Mouse (Mus musculus) kidney, embryonic 15.5 days (tissue): ENCODE results near the gene Fnbp1. TPM values are rescaled to one million over a fixed set of nuclear protein-coding genes. Genes with fewer than 3 reads are reported as not detected.
A peak's percentile ranks its signal among the peaks of the same experiment; 100 is the strongest.
"Not testable (repeated sequence)": the region's sequence is repeated elsewhere in the genome, so short reads cannot be mapped to it uniquely, and the experiment has no call there.

Experiments used
- ATAC-seq: fragments of 200-750 bp; cut with Nextera tagmentation; replicated peaks from 2 replicates; pipeline ENCODE4 v1.8.0; 2017; ENCODE audit warnings: moderate TSS enrichment; ENCODE audit not compliant: low FRiP score
- H3K27ac ChIP-seq: fragments of 300-500 bp; sonication (generic); 2 replicates; pipeline ENCODE4 v1.5.1; 2015; ENCODE audit warnings: mild to moderate bottlenecking, inconsistent platforms
- H3K27me3 ChIP-seq: fragments of 300-500 bp; sonication (generic); 2 replicates; pipeline ENCODE4 v1.6.1; 2015; ENCODE audit warnings: inconsistent platforms
- H3K36me3 ChIP-seq: fragments of 300-500 bp; sonication (generic); 2 replicates; pipeline ENCODE4 v1.6.1; 2015; ENCODE audit warnings: inconsistent platforms
- H3K4me1 ChIP-seq: fragments of 300-500 bp; sonication (generic); 2 replicates; pipeline ENCODE4 v1.6.1; 2015; ENCODE audit warnings: inconsistent platforms
- H3K4me2 ChIP-seq: fragments of 300-500 bp; sonication (generic); 2 replicates; pipeline ENCODE4 v1.6.1; 2015; ENCODE audit warnings: moderate library complexity, mild to moderate bottlenecking, inconsistent platforms
- H3K4me3 ChIP-seq: fragments of 300-500 bp; sonication (generic); replicated peaks from 2 replicates; pipeline ENCODE4 v1.5.1; 2015; ENCODE audit warnings: mild to moderate bottlenecking, inconsistent platforms
- H3K9ac ChIP-seq: fragments of 300-500 bp; sonication (generic); 2 replicates; pipeline ENCODE4 v1.6.1; 2015; ENCODE audit warnings: mild to moderate bottlenecking, inconsistent platforms
- H3K9me3 ChIP-seq: fragments of 300-500 bp; sonication (generic); replicated peaks from 2 replicates; pipeline ENCODE4 v1.6.1; 2016; ENCODE audit warnings: inconsistent platforms
- WGBS: fragments of 180-500 bp; shearing (Covaris S2); methylation state at CpG from one replicate; pipeline ENCODE4 v1.1.7; 2015; ENCODE audit warnings: mixed read lengths; 5-methylcytosine and 5-hydroxymethylcytosine counted together
- polyA plus RNA-seq: library from polyadenylated mRNA; unstranded; fragments of >200 nt; fragmentation: Nextera tagmentation; extraction: Ambion mirVana; gene quantifications from 2 replicates; pipeline ENCODE4 v1.2.1, GENCODE M21; 2015

The Fnbp1 gene
- 19.1 and 22.4 TPM in 2 replicates for polyA plus RNA-seq

GRCm38 (mm10) chr2:31141867-31142454, at the start of gene Fnbp1:
Gene Fnbp1, minus strand, starts transcription at chr2:31142008.
- H3K9me3 ChIP-seq = no peaks in the 10 kb centered on the region
- peak within 1 kb of the TSS; percentile 92 for H3K4me3 ChIP-seq
- peak within 1 kb of the TSS; percentile 95 for H3K9ac ChIP-seq
- ATAC-seq = peak; percentile 93
- H3K36me3 ChIP-seq = peaks cover 16% of the 10 kb centered on the region
- H3K4me1 ChIP-seq = peaks cover 37% of the 10 kb centered on the region
- peak within 1 kb of the TSS; percentile 92 for H3K4me2 ChIP-seq
- H3K27ac ChIP-seq = peak within 1 kb of the TSS; percentile 88
- H3K27me3 ChIP-seq = no peaks in the 10 kb centered on the region
- WGBS = under 1% methylated on average over 56 of the region's 59 CpGs

GRCm38 (mm10) chr2:31189654-31190053, 47.8 kb upstream of the Fnbp1 start:
- H3K4me3 ChIP-seq = no peak overlapping the region
- no peaks in the 10 kb centered on the region for H3K9me3 ChIP-seq
- H3K9ac ChIP-seq = no peak overlapping the region
- H3K4me1 ChIP-seq = no peaks in the 10 kb centered on the region
- no peak overlapping the region for H3K4me2 ChIP-seq
- H3K27me3 ChIP-seq = no peaks in the 10 kb centered on the region
- 94% methylated on average over 3 of the region's 3 CpGs for WGBS
- no peak overlapping the region for H3K27ac ChIP-seq
- H3K36me3 ChIP-seq = peaks cover 93% of the 10 kb centered on the region
- ATAC-seq = no peak

GRCm38 (mm10) chr2:31188691-31189090, 46.9 kb upstream of the Fnbp1 start:
- no peaks in the 10 kb centered on the region for H3K27me3 ChIP-seq
- H3K27ac ChIP-seq = no peak overlapping the region
- WGBS = 97% methylated on average over 1 of the region's 1 CpGs
- no peaks in the 10 kb centered on the region for H3K4me1 ChIP-seq
- H3K9ac ChIP-seq = no peak overlapping the region
- H3K36me3 ChIP-seq = peaks cover 95% of the 10 kb centered on the region
- no peak overlapping the region for H3K4me3 ChIP-seq
- no peak overlapping the region for H3K4me2 ChIP-seq
- ATAC-seq = no peak
- no peaks in the 10 kb centered on the region for H3K9me3 ChIP-seq

GRCm38 (mm10) chr2:31183830-31184229, 42.0 kb upstream of the Fnbp1 start:
- peaks cover 94% of the 10 kb centered on the region for H3K36me3 ChIP-seq
- no peak for ATAC-seq
- H3K4me2 ChIP-seq = no peak overlapping the region
- no peak overlapping the region for H3K27ac ChIP-seq
- H3K4me1 ChIP-seq = no peaks in the 10 kb centered on the region
- 92% methylated on average over 1 of the region's 1 CpGs for WGBS
- no peak overlapping the region for H3K4me3 ChIP-seq
- H3K9ac ChIP-seq = no peak overlapping the region
- no peaks in the 10 kb centered on the region for H3K27me3 ChIP-seq
- no peaks in the 10 kb centered on the region for H3K9me3 ChIP-seq

GRCm38 (mm10) chr2:31182786-31183330, 41.0 kb upstream of the Fnbp1 start:
- no peak for ATAC-seq
- 85% methylated on average over 6 of the region's 6 CpGs for WGBS

GRCm38 (mm10) chr2:31180081-31180551, 38.3 kb upstream of the Fnbp1 start:
- 58% methylated on average over 7 of the region's 7 CpGs for WGBS
- Histone ChIP-seq H3K9ac (no peak overlapping the region), H3K4me3 (no peak overlapping the region), H3K9me3 (no peaks in the 10 kb centered on the region), H3K27ac (no peak overlapping the region), H3K4me1 (no peaks in the 10 kb centered on the region), H3K36me3 (peaks cover 97% of the 10 kb centered on the region), H3K4me2 (no peak overlapping the region), H3K27me3 (no peaks in the 10 kb centered on the region)
- ATAC-seq = no peak

More at GRCm38 (mm10) chr2:31182786-31183330, 41.0 kb upstream of the Fnbp1 start:
- Histone ChIP-seq H3K9me3 (no peaks in the 10 kb centered on the region), H3K36me3 (peaks cover 95% of the 10 kb centered on the region), H3K9ac (no peak overlapping the region), H3K4me3 (no peak overlapping the region), H3K27me3 (no peaks in the 10 kb centered on the region), H3K4me2 (no peak overlapping the region), H3K4me1 (no peaks in the 10 kb centered on the region), H3K27ac (no peak overlapping the region)

GRCm38 (mm10) chr2:31179471-31179870, 37.7 kb upstream of the Fnbp1 start:
- no peak for ATAC-seq
- 78% methylated on average over 7 of the region's 7 CpGs for WGBS
- H3K36me3 ChIP-seq = peaks cover 96% of the 10 kb centered on the region
- no peak overlapping the region for H3K27ac ChIP-seq
- H3K4me2 ChIP-seq = no peak overlapping the region
- no peak overlapping the region for H3K9ac ChIP-seq
- no peaks in the 10 kb centered on the region for H3K9me3 ChIP-seq
- no peaks in the 10 kb centered on the region for H3K27me3 ChIP-seq
- no peak overlapping the region for H3K4me3 ChIP-seq
- no peaks in the 10 kb centered on the region for H3K4me1 ChIP-seq

GRCm38 (mm10) chr2:31178593-31178992, 36.8 kb upstream of the Fnbp1 start:
- not testable (repeated sequence) for ATAC-seq, H3K9me3 ChIP-seq, H3K27ac ChIP-seq, H3K4me1 ChIP-seq, H3K4me2 ChIP-seq, H3K9ac ChIP-seq, H3K4me3 ChIP-seq, H3K27me3 ChIP-seq
- 86% methylated on average over 6 of the region's 6 CpGs for WGBS
- peaks cover 96% of the 10 kb centered on the region for H3K36me3 ChIP-seq

GRCm38 (mm10) chr2:31173290-31173689, 31.5 kb upstream of the Fnbp1 start:
- WGBS = 67% methylated on average over 4 of the region's 4 CpGs
- no peaks in the 10 kb centered on the region for H3K27me3 ChIP-seq
- H3K36me3 ChIP-seq = peaks cover 97% of the 10 kb centered on the region
- H3K27ac ChIP-seq = no peak overlapping the region
- peaks cover 3% of the 10 kb centered on the region; the same call in 1 of the 2 replicates for H3K4me1 ChIP-seq
- no peak overlapping the region for H3K4me3 ChIP-seq
- no peak for ATAC-seq
- H3K9me3 ChIP-seq = no peaks in the 10 kb centered on the region
- no peak overlapping the region for H3K4me2 ChIP-seq
- H3K9ac ChIP-seq = no peak overlapping the region

GRCm38 (mm10) chr2:31172536-31172935, 30.7 kb upstream of the Fnbp1 start:
- no peaks in the 10 kb centered on the region for H3K27me3 ChIP-seq
- peaks cover 97% of the 10 kb centered on the region for H3K36me3 ChIP-seq
- no peak overlapping the region for H3K9ac ChIP-seq
- ATAC-seq = no peak
- H3K4me2 ChIP-seq = no peak overlapping the region
- WGBS = 94% methylated on average over 5 of the region's 5 CpGs
- peaks cover 7% of the 10 kb centered on the region; the same call in 1 of the 2 replicates for H3K4me1 ChIP-seq
- H3K9me3 ChIP-seq = no peaks in the 10 kb centered on the region
- no peak overlapping the region for H3K27ac ChIP-seq
- no peak overlapping the region for H3K4me3 ChIP-seq

- no peak overlapping the region for H3K4me2 ChIP-seq
- no peaks in the 10 kb centered on the region for H3K27me3 ChIP-seq
- peak overlapping the region; percentile 84 for H3K27ac ChIP-seq
- H3K9me3 ChIP-seq = no peaks in the 10 kb centered on the region
- peaks cover 8% of the 10 kb centered on the region; the same call in 1 of the 2 replicates for H3K4me1 ChIP-seq
- H3K9ac ChIP-seq = no peak overlapping the region
- WGBS = 79% methylated on average over 5 of the region's 5 CpGs
- no peak overlapping the region for H3K4me3 ChIP-seq
- no peak for ATAC-seq
- H3K36me3 ChIP-seq = peaks cover 97% of the 10 kb centered on the region
These were observed 30.2 kb upstream of the Fnbp1 start for GRCm38 (mm10) chr2:31172001-31172400.

GRCm38 (mm10) chr2:31170164-31170563, 28.4 kb upstream of the Fnbp1 start:
- Histone ChIP-seq H3K4me2 (no peak overlapping the region), H3K27me3 (no peaks in the 10 kb centered on the region), H3K4me1 (peaks cover 23% of the 10 kb centered on the region), H3K27ac (no peak overlapping the region), H3K9ac (no peak overlapping the region), H3K4me3 (no peak overlapping the region), H3K9me3 (no peaks in the 10 kb centered on the region), H3K36me3 (peaks cover 83% of the 10 kb centered on the region)
- no peak for ATAC-seq
- 82% methylated on average over 6 of the region's 6 CpGs for WGBS
